Mouse (Mus musculus) ES-Bruce4 (cell line): ENCODE data around the gene Cldn3.
"Not testable (repeated sequence)": the region's sequence is repeated elsewhere in the genome, so short reads cannot be mapped to it uniquely, and the experiment has no call there.

Source experiments
- CTCF ChIP-seq: IDR thresholded peaks from one replicate; pipeline ENCODE4 v1.8.1; 2011; ENCODE audit warnings: low read depth, low read length
- POLR2A ChIP-seq: IDR thresholded peaks from one replicate; pipeline ENCODE4 v1.8.1; 2011; ENCODE audit warnings: low read length; ENCODE audit not compliant: insufficient read depth

- not testable (repeated sequence) for TF ChIP-seq CTCF, POLR2A
These were observed 46.5 kb upstream of the Cldn3 start for GRCm38 (mm10) chr5:134939554-134939953.
